In the genomic region with DNA sequence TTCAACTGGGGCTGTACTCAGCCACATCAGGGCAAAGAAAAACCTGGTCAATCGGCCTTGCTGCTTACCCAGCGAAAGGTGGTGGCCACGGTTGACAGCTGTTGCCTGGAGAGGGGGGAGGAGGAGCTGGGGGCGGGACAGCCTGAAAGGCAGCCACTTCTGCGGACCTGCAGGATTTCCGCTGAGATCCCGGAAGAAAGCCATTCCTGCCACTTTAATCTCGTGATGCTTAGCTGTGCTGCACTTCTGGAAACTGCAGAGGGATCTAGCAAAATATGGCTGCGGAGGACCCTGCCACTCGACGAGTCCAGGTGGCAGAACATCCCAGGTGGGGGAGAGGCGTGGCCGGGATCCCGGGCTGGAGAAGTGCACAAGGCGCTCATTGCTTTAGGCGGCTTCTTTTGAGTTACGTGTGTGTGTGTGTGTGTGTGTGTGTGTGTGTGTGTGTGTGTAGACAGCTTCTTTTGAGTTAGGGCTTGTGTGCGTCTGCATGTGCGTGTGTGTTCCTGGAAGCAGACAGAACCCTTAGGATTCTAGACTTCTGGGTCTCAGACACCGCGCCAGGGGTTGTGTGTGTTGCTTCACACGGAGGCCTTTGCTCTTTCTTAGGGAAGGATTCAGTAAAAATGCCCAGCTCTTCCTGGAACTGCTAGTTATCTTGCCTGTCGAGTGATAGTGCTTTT, we compare ENCODE assay signal across 7 mouse cellular contexts. TPM values are rescaled to one million over a fixed set of nuclear protein-coding genes. Genes with fewer than 3 reads are reported as not detected.
DNase-seq lines count a peak whose midpoint lies in the region; ATAC-seq lines count a peak whose summit lies in the region.

No protein-coding gene starts in this region.

- peak; percentile 97 for ATAC-seq in intestine, embryonic 16.5 days
- peak; percentile 75 for ATAC-seq in midbrain, embryonic 12.5 days (ENCODE audit: low FRiP score, low read depth)

- H3K4me2 ChIP-seq in intestine, embryonic 16.5 days (ENCODE audit: low read depth, low read length) = peak overlapping the region; percentile 65
- H3K4me2 ChIP-seq in midbrain, embryonic 12.5 days (replicated peaks) = peak overlapping the region; percentile 75

- H3K4me1 ChIP-seq in intestine, embryonic 16.5 days (ENCODE audit: control insufficient read depth, insufficient read depth, low read length) = peaks cover 3% of the 10 kb centered on the region; the same call in 1 of the 2 replicates
- H3K4me1 ChIP-seq in limb, embryonic 10.5 days = peaks cover 11% of the 10 kb centered on the region
- peaks cover 12% of the 10 kb centered on the region; the same call in 1 of the 2 replicates for H3K4me1 ChIP-seq in midbrain, embryonic 12.5 days

- peak overlapping the region; percentile 68 for H3K27ac ChIP-seq in intestine, embryonic 16.5 days (ENCODE audit: low read length)
- peak overlapping the region; percentile 83 for H3K27ac ChIP-seq in limb, embryonic 10.5 days
- H3K27ac ChIP-seq in midbrain, embryonic 12.5 days (replicated peaks) = no peak overlapping the region

- peak; percentile 83 for DNase-seq in adrenal gland, adult 2 months
- DNase-seq in embryo, embryonic 9.5 days (ENCODE audit: extremely low spot score) = peak; percentile 63
- DNase-seq in gastrocnemius, postnatal 4 days (ENCODE audit: low spot score in 2 of 2) = peak; percentile 23 to 63
- peak; percentile 72 for DNase-seq in limb, embryonic 10.5 days (ENCODE audit: low spot score)
- peak; percentile 46 for DNase-seq in skeletal muscle tissue, adult 2 months (ENCODE audit: low read depth, low spot score)

- 3% methylated on average over 23 of the region's 23 CpGs for WGBS in intestine, embryonic 16.5 days
- WGBS in limb, embryonic 10.5 days = 9% methylated on average over 23 of the region's 23 CpGs
- 6% methylated on average over 23 of the region's 23 CpGs for WGBS in midbrain, embryonic 12.5 days

- no peaks in the 10 kb centered on the region for H3K27me3 ChIP-seq in intestine, embryonic 16.5 days (replicated peaks; ENCODE audit: control insufficient read depth, insufficient read depth, low read length)
- H3K27me3 ChIP-seq in limb, embryonic 10.5 days (ENCODE audit: low read depth, poor library complexity, severe bottlenecking) = no peaks in the 10 kb centered on the region
- H3K27me3 ChIP-seq in midbrain, embryonic 12.5 days = no peaks in the 10 kb centered on the region

- H3K4me3 ChIP-seq in intestine, embryonic 16.5 days (ENCODE audit: low read length) = peak overlapping the region; percentile 78
- H3K4me3 ChIP-seq in limb, embryonic 10.5 days = peak overlapping the region; percentile 68
- peak overlapping the region; percentile 52 for H3K4me3 ChIP-seq in midbrain, embryonic 12.5 days

- peak overlapping the region; percentile 80 for H3K9ac ChIP-seq in intestine, embryonic 16.5 days (ENCODE audit: low read depth, low read length)
- peak overlapping the region; percentile 62 for H3K9ac ChIP-seq in midbrain, embryonic 12.5 days (replicated peaks)

- no peaks in the 10 kb centered on the region for H3K36me3 ChIP-seq in intestine, embryonic 16.5 days (ENCODE audit: control insufficient read depth, insufficient read depth, low read length)
- 0 out of 2 replicates have a peak, but pooled peaks cover 2% of the 10 kb centered on the region for H3K36me3 ChIP-seq in limb, embryonic 10.5 days
- no peaks in the 10 kb centered on the region for H3K36me3 ChIP-seq in midbrain, embryonic 12.5 days

- H3K9me3 ChIP-seq in intestine, embryonic 16.5 days (ENCODE audit: control insufficient read depth, low read length) = no peaks in the 10 kb centered on the region
- H3K9me3 ChIP-seq in limb, embryonic 10.5 days (replicated peaks) = no peaks in the 10 kb centered on the region
- no peaks in the 10 kb centered on the region for H3K9me3 ChIP-seq in midbrain, embryonic 12.5 days

RNA-seq across cellular contexts. Expression of a gene that starts 7.3 kb away (rescaled TPM):
- 100 to 1,000 TPM; 174 to 183 TPM for total RNA-seq in adrenal gland, adult 2 months (2021)
- 1.4 TPM in 2 replicates for polyA plus RNA-seq in adrenal gland, adult 2 months (2012; rRNA removed)
- 100 to 1,000 TPM; 109 to 117 TPM for total RNA-seq in gastrocnemius, postnatal 4 days (2021)
- polyA plus RNA-seq in intestine, embryonic 16.5 days (2015; fragmentation: Nextera tagmentation; extraction: Ambion mirVana) = 49.6 and 54.3 TPM in 2 replicates
- 88.0 and 93.5 TPM in 2 replicates for polyA plus RNA-seq in limb, embryonic 10.5 days (2016; fragmentation: Nextera tagmentation; extraction: Ambion mirVana)
- polyA plus RNA-seq in midbrain, embryonic 12.5 days (2016; fragmentation: Nextera tagmentation; extraction: Ambion mirVana) = 79.7 and 80.7 TPM in 2 replicates

RNA-seq across cellular contexts. Expression of a gene that starts 7.3 kb away (rescaled TPM):
- 10 to 100 TPM; 54.3 to 71.8 TPM for total RNA-seq in adrenal gland, adult 2 months (2021)
- polyA plus RNA-seq in adrenal gland, adult 2 months (2012; rRNA removed) = 17.2 and 21.0 TPM in 2 replicates
- total RNA-seq in gastrocnemius, postnatal 4 days (2021) = 10 to 100 TPM; 15.9 to 16.7 TPM
- polyA plus RNA-seq in intestine, embryonic 16.5 days (2015; fragmentation: Nextera tagmentation; extraction: Ambion mirVana) = 77.4 and 91.1 TPM in 2 replicates
- 33.0 and 37.2 TPM in 2 replicates for polyA plus RNA-seq in limb, embryonic 10.5 days (2016; fragmentation: Nextera tagmentation; extraction: Ambion mirVana)
- 29.6 and 30.5 TPM in 2 replicates for polyA plus RNA-seq in midbrain, embryonic 12.5 days (2016; fragmentation: Nextera tagmentation; extraction: Ambion mirVana)

Comparison
In these comparisons a context has a peak if more than half of its experiments do, and no peak if none do; other contexts are left out.
1. RNA of a gene that starts 7.3 kb away (polyA plus RNA-seq): 88.0 to 93.5 TPM in limb, embryonic 10.5 days, 79.7 to 80.7 TPM in midbrain, embryonic 12.5 days and 49.6 to 54.3 TPM in intestine, embryonic 16.5 days; 1.4 TPM in adrenal gland, adult 2 months; every median in the first group is over 10 times any median in the second.
2. Peak in every context shown above with its lines, with median percentiles within 50 percentile points of each other: DNase-seq and H3K4me3 ChIP-seq.